ENCODE assay signal across 14 mouse cellular contexts in genomic region chr11:18954852-18955251, GRCm38 (mm10).
"Had no signal": no experiment of that assay in that cellular context is flagged by ENCODE, and none has a peak within 500 bp of the region (broad histone marks: within the 10 kb centered on the region; RNA-seq: fewer than 3 reads in every experiment).

No protein-coding gene starts in this region.

- H3K36me3 ChIP-seq: liver, embryonic 15.5 days; neural tube, embryonic 15.5 days had no signal

- H3K9ac ChIP-seq: liver, embryonic 15.5 days; neural tube, embryonic 15.5 days; stomach, embryonic 15.5 days had no signal

- DNase-seq: kidney, adult 8-10 months; kidney, postnatal 25 days; lung, adult 2 months; lung, postnatal 36 days; thymus, adult 2 months; thymus, postnatal 25 days had no signal

- H3K27ac ChIP-seq: left cerebral cortex, adult 2 months; limb, embryonic 10.5 days; liver, embryonic 15.5 days; neural tube, embryonic 15.5 days; stomach, embryonic 15.5 days had no signal

- H3K4me2 ChIP-seq: liver, embryonic 11.5 days; liver, embryonic 15.5 days; neural tube, embryonic 15.5 days; stomach, embryonic 15.5 days had no signal

- H3K4me3 ChIP-seq: left cerebral cortex, adult 2 months; limb, embryonic 10.5 days; liver, embryonic 15.5 days; myocyte; neural tube, embryonic 15.5 days; stomach, embryonic 15.5 days had no signal

- H3K9me3 ChIP-seq: limb, embryonic 10.5 days; liver, embryonic 15.5 days; neural tube, embryonic 15.5 days; stomach, embryonic 15.5 days had no signal

- H3K27me3 ChIP-seq: liver, embryonic 15.5 days; neural tube, embryonic 15.5 days; stomach, embryonic 15.5 days had no signal

- ATAC-seq: lung, postnatal 0 days had no signal
